In genomic region chr6:30723331-30723730, GRCm38 (mm10) we compare ENCODE assay signal across 8 mouse cellular contexts. TPM values are rescaled to one million over a fixed set of nuclear protein-coding genes. Genes with fewer than 3 reads are reported as not detected.
DNase-seq lines count a peak whose midpoint lies in the region; ATAC-seq and TF ChIP-seq lines count a peak whose summit lies in the region.

Gene Mest, plus strand, starts transcription at chr6:30723547.

- peaks cover 9% of the 10 kb centered on the region for H3K4me1 ChIP-seq in embryonic facial prominence, embryonic 13.5 days
- H3K4me1 ChIP-seq in hindbrain, embryonic 14.5 days (replicated peaks; ENCODE audit: control insufficient read depth, insufficient read depth, low read length) = peaks cover 17% of the 10 kb centered on the region
- H3K4me1 ChIP-seq in liver, embryonic 15.5 days (replicated peaks) = no peaks in the 10 kb centered on the region

- H3K36me3 ChIP-seq in embryonic facial prominence, embryonic 13.5 days = no peaks in the 10 kb centered on the region
- H3K36me3 ChIP-seq in hindbrain, embryonic 14.5 days (replicated peaks; ENCODE audit: control insufficient read depth, insufficient read depth) = no peaks in the 10 kb centered on the region
- H3K36me3 ChIP-seq in liver, embryonic 15.5 days (replicated peaks) = no peaks in the 10 kb centered on the region

- no peak for TF ChIP-seq CTCF in layer of hippocampus, adult 2 months (conservative IDR thresholded peaks at IDR 0.05)

- H3K27ac ChIP-seq in layer of hippocampus, adult 2 months = no peak within 1 kb of the TSS
- H3K27ac ChIP-seq in embryonic facial prominence, embryonic 13.5 days = no peak within 1 kb of the TSS
- H3K27ac ChIP-seq in hindbrain, embryonic 14.5 days = peak within 1 kb of the TSS; percentile 85
- H3K27ac ChIP-seq in liver, embryonic 15.5 days (replicated peaks) = no peak within 1 kb of the TSS

- no peaks in the 10 kb centered on the region for H3K27me3 ChIP-seq in embryonic facial prominence, embryonic 13.5 days
- H3K27me3 ChIP-seq in hindbrain, embryonic 14.5 days (ENCODE audit: control insufficient read depth, insufficient read depth, low read length) = no peaks in the 10 kb centered on the region
- H3K27me3 ChIP-seq in liver, embryonic 15.5 days = no peaks in the 10 kb centered on the region

- H3K4me3 ChIP-seq in layer of hippocampus, adult 2 months = no peak within 1 kb of the TSS
- no peak within 1 kb of the TSS for H3K4me3 ChIP-seq in embryonic facial prominence, embryonic 13.5 days
- no peak within 1 kb of the TSS for H3K4me3 ChIP-seq in hindbrain, embryonic 14.5 days (replicated peaks; ENCODE audit: low read length)
- no peak within 1 kb of the TSS for H3K4me3 ChIP-seq in liver, embryonic 15.5 days (replicated peaks)

- no peak for ATAC-seq in embryonic facial prominence, embryonic 13.5 days (ENCODE audit: insufficient number of reproducible peaks, insufficient read depth, low FRiP score, low TSS enrichment, low read depth)
- no peak for ATAC-seq in hindbrain, embryonic 14.5 days (ENCODE audit: low FRiP score)
- ATAC-seq in liver, embryonic 15.5 days (ENCODE audit: insufficient read depth) = no peak
- no peak for ATAC-seq in erythroid progenitor cell, adult 5-6 weeks (replicated peaks; ENCODE audit: low FRiP score, poor library complexity, severe bottlenecking)

- H3K9me3 ChIP-seq in embryonic facial prominence, embryonic 13.5 days = no peaks in the 10 kb centered on the region
- H3K9me3 ChIP-seq in hindbrain, embryonic 14.5 days (ENCODE audit: control insufficient read depth, low read length) = no peaks in the 10 kb centered on the region
- no peaks in the 10 kb centered on the region for H3K9me3 ChIP-seq in liver, embryonic 15.5 days (replicated peaks)

- no peak within 1 kb of the TSS for H3K4me2 ChIP-seq in embryonic facial prominence, embryonic 13.5 days
- no peak within 1 kb of the TSS for H3K4me2 ChIP-seq in hindbrain, embryonic 14.5 days (replicated peaks)
- H3K4me2 ChIP-seq in liver, embryonic 15.5 days = no peak within 1 kb of the TSS

- WGBS in embryonic facial prominence, embryonic 13.5 days = 66% methylated on average over 7 of the region's 7 CpGs
- 71% methylated on average over 7 of the region's 7 CpGs for WGBS in hindbrain, embryonic 14.5 days
- WGBS in liver, embryonic 15.5 days (ENCODE audit: insufficient replicate concordance) = 66% methylated on average over 7 of the region's 7 CpGs

- H3K9ac ChIP-seq in embryonic facial prominence, embryonic 13.5 days = no peak within 1 kb of the TSS
- H3K9ac ChIP-seq in hindbrain, embryonic 14.5 days = no peak within 1 kb of the TSS
- H3K9ac ChIP-seq in liver, embryonic 15.5 days = no peak within 1 kb of the TSS

- DNase-seq in layer of hippocampus, adult 2 months (ENCODE audit: low spot score in 2 of 2) = no peak
- DNase-seq in layer of hippocampus, adult 11-12 months (ENCODE audit: low spot score) = no peak
- DNase-seq in hindbrain, embryonic 14.5 days (ENCODE audit: low spot score) = no peak
- no peak for DNase-seq in right cerebral cortex, postnatal 25 days
- no peak for DNase-seq in ovary, adult 18-20 months (ENCODE audit: low spot score)

RNA-seq across cellular contexts. Expression of gene Mest, which starts in this region (rescaled TPM):
- total RNA-seq in layer of hippocampus, adult 2 months (2021) = 10 to 100 TPM; 45.2 to 47.5 TPM
- polyA plus RNA-seq in embryonic facial prominence, embryonic 13.5 days (2015; fragmentation: Nextera tagmentation; extraction: Ambion mirVana) = 874 and 912 TPM in 2 replicates
- polyA plus RNA-seq in hindbrain, embryonic 14.5 days (2014; fragmentation: Nextera tagmentation; extraction: Ambion mirVana) = 346 and 418 TPM in 2 replicates
- 186 and 187 TPM in 2 replicates for polyA plus RNA-seq in liver, embryonic 15.5 days (2015; fragmentation: Nextera tagmentation; extraction: Ambion mirVana)
- total RNA-seq in erythroid progenitor cell, adult 5-6 weeks (2015; ENCODE audit: low replicate concordance) = not detected in 2 replicates
- total RNA-seq in erythroid progenitor cell, adult 5-6 weeks (2017; ENCODE audit: low replicate concordance) = not detected in 2 replicates

Comparison
In these comparisons a context has a peak if more than half of its experiments do, and no peak if none do; other contexts are left out.
1. RNA of gene Mest (total RNA-seq): 45.2 to 47.5 TPM in layer of hippocampus, adult 2 months; not detected in erythroid progenitor cell, adult 5-6 weeks; every median in the first group is over 10 times any median in the second.